In the genomic region with DNA sequence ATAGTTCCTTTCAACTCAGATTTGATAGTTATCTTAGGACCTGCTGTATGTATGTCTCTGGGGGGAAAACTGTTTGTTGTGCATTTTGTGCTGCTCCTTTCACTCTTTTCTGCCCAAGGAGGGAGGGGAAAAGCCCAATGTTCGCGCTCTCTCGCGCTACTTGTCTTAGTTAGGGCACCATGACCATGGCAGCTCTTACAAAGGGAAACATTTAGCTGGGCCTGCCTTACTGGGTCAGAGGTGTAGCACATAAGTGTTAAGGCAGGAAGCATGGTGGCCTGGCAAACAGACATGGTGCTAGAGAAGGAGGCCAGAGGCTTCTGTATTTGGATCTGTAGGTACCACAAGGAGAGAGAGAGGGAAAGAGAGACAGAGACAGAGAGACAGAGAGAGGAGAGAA, we compare ENCODE assay signal across 7 mouse cellular contexts. TPM values are rescaled to one million over a fixed set of nuclear protein-coding genes. Genes with fewer than 3 reads are reported as not detected.
DNase-seq lines count a peak whose midpoint lies in the region; ATAC-seq and TF ChIP-seq lines count a peak whose summit lies in the region.

No protein-coding gene starts in this region.

- peaks cover 7% of the 10 kb centered on the region; the same call in 1 of the 2 replicates for H3K4me1 ChIP-seq in lung, postnatal 0 days (ENCODE audit: insufficient read depth, low read depth, low read length)
- H3K4me1 ChIP-seq in embryonic fibroblast, embryonic 13.5 days (ENCODE audit: control insufficient read depth, insufficient read depth, low read length): peaks cover 12% of the 10 kb centered on the region
- H3K4me1 ChIP-seq in limb, embryonic 11.5 days (ENCODE audit: control insufficient read depth, insufficient read depth, low read length): peaks cover 19% of the 10 kb centered on the region
- H3K4me1 ChIP-seq in stomach, embryonic 14.5 days (ENCODE audit: control insufficient read depth, insufficient read depth, low read length): peaks cover 24% of the 10 kb centered on the region

- no peak for TF ChIP-seq CTCF in lung, postnatal 0 days (IDR thresholded peaks at IDR 0.05)
- TF ChIP-seq CTCF in embryonic fibroblast, embryonic 13.5 days (IDR thresholded peaks at IDR 0.05; ENCODE audit: borderline replicate concordance, insufficient read depth, low read length): no peak

- 49% methylated on average over 4 of the region's 4 CpGs for whole genome bisulfite sequencing in lung, postnatal 0 days
- 88% methylated on average over 4 of the region's 4 CpGs for WGBS in limb, embryonic 11.5 days
- 77% methylated on average over 4 of the region's 4 CpGs for WGBS in stomach, embryonic 14.5 days

- peak overlapping the region; percentile 20 for H3K4me3 ChIP-seq in lung, postnatal 0 days (ENCODE audit: low read depth, low read length)
- H3K4me3 ChIP-seq in embryonic fibroblast, embryonic 13.5 days (ENCODE audit: insufficient read depth, low read length): peak overlapping the region; percentile 40; the same call in 1 of the 2 replicates
- no peak overlapping the region; the same call in 1 of the 2 replicates for H3K4me3 ChIP-seq in limb, embryonic 11.5 days (ENCODE audit: low read depth, low read length)
- H3K4me3 ChIP-seq in stomach, embryonic 14.5 days (ENCODE audit: low read depth, low read length): peak overlapping the region; percentile 18

- peak overlapping the region; percentile 51 for H3K4me2 ChIP-seq in lung, postnatal 0 days (replicated peaks; ENCODE audit: low read depth, low read length)
- peak overlapping the region; percentile 10 for H3K4me2 ChIP-seq in limb, embryonic 11.5 days (ENCODE audit: low read depth, severe bottlenecking)
- peak overlapping the region; percentile 31 for H3K4me2 ChIP-seq in stomach, embryonic 14.5 days (replicated peaks; ENCODE audit: low read depth, low read length)

- H3K27ac ChIP-seq in lung, postnatal 0 days (ENCODE audit: low read length): peak overlapping the region; percentile 21; the same call in 1 of the 2 replicates
- H3K27ac ChIP-seq in embryonic fibroblast, embryonic 13.5 days (ENCODE audit: insufficient read depth, low read length): no peak overlapping the region
- no peak overlapping the region for H3K27ac ChIP-seq in limb, embryonic 11.5 days (replicated peaks; ENCODE audit: low read depth, low read length)
- no peak overlapping the region for H3K27ac ChIP-seq in stomach, embryonic 14.5 days (ENCODE audit: low read length)

- H3K27me3 ChIP-seq in lung, postnatal 0 days (replicated peaks; ENCODE audit: insufficient read depth, low read length): no peaks in the 10 kb centered on the region
- no peaks in the 10 kb centered on the region for H3K27me3 ChIP-seq in limb, embryonic 11.5 days (ENCODE audit: control insufficient read depth, insufficient read depth, low read length)
- no peaks in the 10 kb centered on the region for H3K27me3 ChIP-seq in stomach, embryonic 14.5 days (ENCODE audit: control insufficient read depth, insufficient read depth, low read length)

- TF ChIP-seq POLR2A in embryonic fibroblast, embryonic 13.5 days (IDR thresholded peaks at IDR 0.05; ENCODE audit: low read depth, low read length): no peak

- H3K9ac ChIP-seq in lung, postnatal 0 days (replicated peaks; ENCODE audit: low read depth): no peak overlapping the region
- no peak overlapping the region for H3K9ac ChIP-seq in limb, embryonic 11.5 days (ENCODE audit: low read length)
- H3K9ac ChIP-seq in stomach, embryonic 14.5 days (replicated peaks; ENCODE audit: low read depth, low read length): no peak overlapping the region

- H3K9me3 ChIP-seq in lung, postnatal 0 days (ENCODE audit: low read length): no peaks in the 10 kb centered on the region
- no peaks in the 10 kb centered on the region for H3K9me3 ChIP-seq in limb, embryonic 11.5 days (ENCODE audit: control insufficient read depth, low read length)
- H3K9me3 ChIP-seq in stomach, embryonic 14.5 days (ENCODE audit: control insufficient read depth, low read depth, low read length): no peaks in the 10 kb centered on the region

- no peak for DNase-seq in lung, postnatal 0 days (ENCODE audit: low spot score)
- no peak for DNase-seq in lung, adult 18-20 months
- no peak for DNase-seq in limb, embryonic 11.5 days (ENCODE audit: low spot score)
- no peak for DNase-seq in cerebellum, adult 9-10 months
- no peak for DNase-seq in cerebellum, adult 11-12 months

- H3K36me3 ChIP-seq in lung, postnatal 0 days (ENCODE audit: insufficient read depth, low read length): no peaks in the 10 kb centered on the region
- H3K36me3 ChIP-seq in limb, embryonic 11.5 days (ENCODE audit: control insufficient read depth, insufficient read depth, low read length): no peaks in the 10 kb centered on the region
- H3K36me3 ChIP-seq in stomach, embryonic 14.5 days (ENCODE audit: control insufficient read depth, insufficient read depth, low read length): peaks cover 1% of the 10 kb centered on the region

- ATAC-seq in lung, postnatal 0 days: no peak
- no peak for ATAC-seq in limb, embryonic 11.5 days (ENCODE audit: insufficient number of reproducible peaks, low FRiP score, low TSS enrichment, low read depth)
- no peak for ATAC-seq in stomach, embryonic 14.5 days (ENCODE audit: insufficient number of reproducible peaks, insufficient read depth, low FRiP score, low read depth)

- TF ChIP-seq EP300 in lung, postnatal 0 days (IDR thresholded peaks at IDR 0.05): no peak

RNA-seq across cellular contexts. Expression of a gene that starts 4.7 kb away (rescaled TPM):
- polyA plus RNA-seq in lung, postnatal 0 days (2015; fragmentation: Nextera tagmentation; extraction: Ambion mirVana): 5.0 and 5.8 TPM in 2 replicates
- 21.2 and 25.6 TPM in 2 replicates for polyA plus RNA-seq in embryonic fibroblast, embryonic 13.5 days (2011; ENCODE audit: insufficient read length, low read depth, missing spikeins)
- 5.7 and 6.7 TPM in 2 replicates for polyA plus RNA-seq in limb, embryonic 11.5 days (2014; fragmentation: Nextera tagmentation; extraction: Ambion mirVana)
- polyA plus RNA-seq in stomach, embryonic 14.5 days (2014; fragmentation: Nextera tagmentation; extraction: Ambion mirVana): 7.8 and 9.9 TPM in 2 replicates

RNA-seq across cellular contexts. Expression of a gene that starts 43.9 kb away (rescaled TPM):
- polyA plus RNA-seq in lung, postnatal 0 days (2015; fragmentation: Nextera tagmentation; extraction: Ambion mirVana): 19.7 and 19.8 TPM in 2 replicates
- 18.3 and 27.3 TPM in 2 replicates for polyA plus RNA-seq in embryonic fibroblast, embryonic 13.5 days (2011; ENCODE audit: insufficient read length, low read depth, missing spikeins)
- 15.1 and 15.4 TPM in 2 replicates for polyA plus RNA-seq in limb, embryonic 11.5 days (2014; fragmentation: Nextera tagmentation; extraction: Ambion mirVana)
- 27.1 and 28.2 TPM in 2 replicates for polyA plus RNA-seq in stomach, embryonic 14.5 days (2014; fragmentation: Nextera tagmentation; extraction: Ambion mirVana)
